Mouse (Mus musculus) MN1 (cell line): ENCODE results near the gene Zswim8.

Experiments
- DNase-seq: peaks from one replicate; pipeline ENCODE4 v3.0.0-alpha.2; 2016; ENCODE audit warnings: low spot score

The Zswim8 gene

GRCm38 (mm10) chr14:20733041-20733951, 25.9 kb downstream of the Zswim8 start:
- no peak for DNase-seq

- DNase-seq = peak; percentile 79
Measured at GRCm38 (mm10) chr14:20733952-20734774, 26.8 kb downstream of the Zswim8 start, which contains the start of gene Ndst2. Gene Ndst2, minus strand, starts transcription at chr14:20734562.

- no peak for DNase-seq
Measured at GRCm38 (mm10) chr14:20735052-20735451, 27.7 kb downstream of the Zswim8 start.

GRCm38 (mm10) chr14:20735892-20736390, 28.6 kb downstream of the Zswim8 start:
- DNase-seq = no peak

DNA sequence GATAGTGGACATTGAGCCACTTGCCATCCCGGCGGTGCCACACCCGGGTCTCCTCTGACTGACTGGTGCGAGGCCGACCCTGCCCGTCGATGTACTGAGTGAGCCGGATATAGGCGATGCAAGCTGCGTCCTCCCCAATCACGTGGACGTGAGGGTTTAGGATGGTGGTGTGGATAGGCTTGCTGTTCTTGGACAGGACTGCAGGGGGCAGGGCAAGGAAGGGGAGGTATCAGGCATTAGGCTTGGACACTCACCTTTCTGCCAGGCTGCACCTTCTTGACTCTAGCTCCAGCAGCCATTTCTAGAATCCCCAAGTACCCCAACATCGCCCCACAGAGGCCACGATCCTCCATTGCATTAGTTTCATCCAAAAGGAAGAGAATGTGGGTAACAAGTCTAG, 30.0 kb downstream of the Zswim8 start:
- peak; percentile 44 for DNase-seq

DNA sequence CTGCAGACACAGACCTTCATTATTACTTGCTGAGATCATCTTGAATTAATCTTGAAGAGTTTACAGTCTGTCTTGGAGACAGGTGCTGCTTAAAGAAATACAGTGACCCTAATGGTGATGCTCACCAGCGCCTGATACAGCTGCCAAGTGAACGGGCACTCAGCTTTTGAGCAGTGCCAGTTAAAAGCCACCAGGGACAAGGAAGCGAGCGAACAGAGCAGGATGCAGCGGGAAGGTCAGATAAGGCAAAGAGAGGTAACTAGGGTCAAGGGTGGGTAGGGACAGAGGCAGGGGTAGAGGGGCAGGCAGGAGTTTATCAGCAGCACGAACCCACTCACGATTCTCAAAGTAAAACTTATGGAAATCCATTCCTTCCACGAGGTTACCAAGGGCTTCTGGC, 31.2 kb downstream of the Zswim8 start:
- peak; percentile 39 for DNase-seq

GRCm38 (mm10) chr14:20741301-20741700, 33.9 kb downstream of the Zswim8 start:
- no peak for DNase-seq

DNA sequence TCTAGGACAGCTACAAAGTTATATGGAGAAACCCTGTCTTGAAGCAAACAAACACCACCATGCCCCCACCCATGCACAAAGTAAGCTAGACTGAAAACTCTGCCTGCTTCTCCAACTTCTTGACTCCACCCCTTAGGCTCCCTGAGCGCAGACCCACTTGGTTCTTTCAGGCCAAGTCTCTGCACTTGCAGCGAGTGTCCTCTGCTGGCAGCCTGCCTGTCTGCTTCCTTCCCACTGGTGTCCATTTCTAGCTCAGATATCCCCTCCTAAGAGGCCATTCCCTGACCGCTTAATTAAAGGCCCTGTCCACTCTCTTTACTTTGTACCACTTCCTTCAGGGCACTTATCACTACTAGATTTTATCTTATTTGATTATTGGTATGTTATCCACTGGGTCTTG, 36.3 kb downstream of the Zswim8 start:
- DNase-seq = no peak

- DNase-seq = no peak
Measured at GRCm38 (mm10) chr14:20746935-20747334, 39.6 kb downstream of the Zswim8 start.

- DNase-seq = no peak
Measured at GRCm38 (mm10) chr14:20748388-20748787, 41.0 kb downstream of the Zswim8 start.

DNA sequence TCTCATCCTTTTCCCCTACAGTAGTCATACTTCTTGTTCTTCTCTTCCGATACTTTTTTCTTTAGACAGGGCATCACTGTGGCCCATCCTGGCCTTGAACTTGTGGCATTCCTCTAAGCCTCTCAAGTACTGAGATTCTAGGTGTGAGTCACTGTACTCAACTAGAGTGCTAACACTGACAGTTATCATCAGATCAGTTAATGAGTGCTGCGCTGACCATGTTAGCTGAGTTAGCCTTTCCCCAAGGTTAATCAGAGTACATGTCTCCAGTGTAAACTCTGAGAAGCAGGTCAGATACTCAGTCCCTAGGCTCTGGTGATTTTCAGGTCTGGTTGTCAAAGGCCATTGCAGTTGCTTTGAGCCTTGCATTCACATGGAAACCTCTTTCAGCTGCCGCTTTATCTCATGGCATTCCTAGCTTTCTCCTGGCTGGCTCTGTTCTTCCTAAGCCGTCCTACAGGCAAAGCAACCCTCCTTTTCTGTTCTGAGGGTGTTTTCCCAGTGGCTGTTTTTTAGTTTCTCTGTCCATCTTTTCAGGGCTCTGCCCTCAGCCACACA, 42.2 kb downstream of the Zswim8 start:
- no peak for DNase-seq

DNA sequence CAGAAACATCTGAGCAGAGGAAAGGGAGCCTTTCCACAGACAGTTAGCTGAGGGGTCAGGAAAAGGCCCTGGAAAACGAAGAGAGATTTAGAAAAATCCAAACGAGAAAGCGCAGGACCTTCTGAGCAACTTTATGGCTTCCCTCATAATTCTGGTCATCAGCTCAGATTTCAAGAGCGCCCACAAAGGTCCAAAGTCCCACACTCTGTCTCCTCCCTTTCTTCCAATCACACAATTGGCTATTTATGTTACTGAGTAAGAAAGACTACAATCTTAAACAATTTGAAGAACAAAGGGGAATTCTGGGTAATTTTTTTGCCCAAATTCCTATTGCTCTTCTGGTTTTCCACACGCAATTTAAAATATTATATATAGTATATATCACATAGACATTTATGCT, 43.2 kb downstream of the Zswim8 start:
- no peak for DNase-seq

DNA sequence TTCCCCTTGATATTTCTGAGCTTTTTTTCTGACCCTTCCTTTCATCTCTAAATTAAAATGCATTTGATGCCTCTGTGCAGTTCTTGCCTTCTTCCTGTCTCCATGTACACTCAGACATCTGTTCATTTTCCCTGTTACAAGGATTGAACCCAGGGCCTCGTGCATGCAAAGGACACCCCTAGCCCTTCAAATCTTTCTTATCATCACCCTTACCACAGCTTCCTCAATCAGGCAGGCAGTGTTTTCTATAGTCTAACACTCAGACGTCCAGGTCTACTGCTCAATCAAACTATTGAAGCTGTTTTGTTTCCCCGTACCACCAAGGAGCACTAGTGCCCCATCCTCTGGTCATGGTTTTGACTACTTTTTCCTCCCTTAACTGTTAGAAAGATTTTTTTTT, 46.4 kb downstream of the Zswim8 start:
- no peak for DNase-seq

GRCm38 (mm10) chr14:20757370-20757907, 50.1 kb downstream of the Zswim8 start:
- DNase-seq = peak; percentile 80

GRCm38 (mm10) chr14:20758768-20759435, 51.5 kb downstream of the Zswim8 start:
- no peak for DNase-seq

- no peak for DNase-seq
Measured at GRCm38 (mm10) chr14:20764942-20765341, 57.6 kb downstream of the Zswim8 start.

GRCm38 (mm10) chr14:20765642-20766258, 58.4 kb downstream of the Zswim8 start:
- peak; percentile 88 for DNase-seq

- DNase-seq = no peak
Measured at GRCm38 (mm10) chr14:20767936-20768335, 60.6 kb downstream of the Zswim8 start.

- DNase-seq = no peak
Measured at GRCm38 (mm10) chr14:20768581-20768980, 61.2 kb downstream of the Zswim8 start.

- no peak for DNase-seq
Measured at GRCm38 (mm10) chr14:20771941-20772340, 64.6 kb downstream of the Zswim8 start.

DNA sequence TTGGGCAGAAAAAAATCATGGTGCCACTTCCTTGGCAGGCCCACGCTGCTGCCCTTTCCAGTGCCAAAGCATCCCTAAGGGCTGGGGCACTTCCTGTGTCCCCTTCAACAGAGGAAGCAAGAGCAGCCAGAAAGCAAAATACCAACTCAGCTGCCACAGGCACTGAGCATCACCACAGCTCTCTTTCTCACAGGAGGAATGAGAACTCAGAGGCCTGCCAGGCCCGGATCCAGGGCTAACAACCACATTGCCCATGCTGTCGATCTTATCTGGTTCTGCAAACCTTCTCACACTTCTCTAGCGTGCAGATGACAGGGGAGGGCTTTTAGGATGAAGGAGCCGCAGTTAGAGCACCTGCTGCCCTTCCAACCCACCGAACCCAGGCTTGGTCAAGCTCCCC, 65.5 kb downstream of the Zswim8 start:
- DNase-seq = peak; percentile 84
